Mouse (Mus musculus) limb, embryonic 15.5 days (tissue): ENCODE results near the gene Dkc1. TPM values are rescaled to one million over a fixed set of nuclear protein-coding genes. Genes with fewer than 3 reads are reported as not detected.

Experiments
- ATAC-seq: fragments of 200-750 bp; cut with Nextera tagmentation; 2 replicates; pipeline ENCODE4 v1.8.0; 2017; ENCODE audit warnings: low read depth, moderate TSS enrichment; ENCODE audit not compliant: insufficient number of reproducible peaks, low FRiP score, low TSS enrichment
- H3K27ac ChIP-seq: fragments of 300-500 bp; sonication (generic); 2 replicates; pipeline ENCODE4 v1.5.1; 2015; ENCODE audit warnings: moderate library complexity, mild to moderate bottlenecking, inconsistent platforms
- H3K27me3 ChIP-seq: fragments of 300-500 bp; sonication (generic); 2 replicates; pipeline ENCODE4 v1.6.1; 2015; ENCODE audit warnings: inconsistent platforms
- H3K36me3 ChIP-seq: fragments of 300-500 bp; sonication (generic); 2 replicates; pipeline ENCODE4 v1.6.1; 2015; ENCODE audit warnings: inconsistent platforms
- H3K4me1 ChIP-seq: fragments of 300-500 bp; sonication (generic); 2 replicates; pipeline ENCODE4 v1.6.1; 2015; ENCODE audit warnings: inconsistent platforms
- H3K4me2 ChIP-seq: fragments of 300-500 bp; sonication (generic); 2 replicates; pipeline ENCODE4 v1.6.1; 2015; ENCODE audit warnings: mild to moderate bottlenecking, inconsistent platforms
- H3K4me3 ChIP-seq: fragments of 300-500 bp; sonication (generic); 2 replicates; pipeline ENCODE4 v1.5.1; 2015; ENCODE audit warnings: mild to moderate bottlenecking, inconsistent platforms
- H3K9ac ChIP-seq: fragments of 300-500 bp; sonication (generic); 2 replicates; pipeline ENCODE4 v1.6.1; 2015; ENCODE audit warnings: inconsistent platforms
- H3K9me3 ChIP-seq: fragments of 300-500 bp; sonication (generic); 2 replicates; pipeline ENCODE4 v1.6.1; 2016; ENCODE audit warnings: inconsistent platforms
- WGBS: fragments of 180-500 bp; shearing (Covaris S2); methylation state at CpG from one replicate; pipeline ENCODE4 v1.1.7; 2015; 5-methylcytosine and 5-hydroxymethylcytosine counted together
- polyA plus RNA-seq: library from polyadenylated mRNA; unstranded; fragments of >200 nt; fragmentation: Nextera tagmentation; extraction: Ambion mirVana; gene quantifications from 2 replicates; pipeline ENCODE4 v1.2.1, GENCODE M21; 2015

The Dkc1 gene
- polyA plus RNA-seq, 1 experiment from 2014 or later, result 118 TPM

DNA sequence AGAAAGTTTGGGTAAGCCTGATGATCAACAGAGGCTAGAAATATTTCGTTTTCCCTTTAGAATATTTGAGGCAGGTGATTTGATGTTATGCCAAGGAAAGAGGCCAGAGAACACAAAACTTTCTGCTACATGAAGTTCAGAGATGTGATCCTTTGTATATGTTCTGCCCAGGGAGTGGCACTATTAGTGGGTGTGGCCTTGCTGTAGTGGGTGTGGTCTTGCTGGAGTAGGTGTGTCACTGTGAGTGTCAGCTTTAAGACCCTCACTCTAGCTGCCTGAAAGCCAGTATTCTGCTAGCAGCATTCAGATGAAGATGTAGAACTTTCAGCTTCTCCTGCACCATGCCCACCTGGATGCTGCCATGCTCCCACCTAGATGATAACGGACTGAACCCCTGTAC, 54.6 kb downstream of the Dkc1 start:
- H3K4me3 ChIP-seq, result no peak overlapping the region
- H3K27me3 ChIP-seq, result no peaks in the 10 kb centered on the region
- H3K4me1 ChIP-seq, result no peaks in the 10 kb centered on the region
- ATAC-seq, result no peak
- H3K9ac ChIP-seq, result no peak overlapping the region
- H3K4me2 ChIP-seq, result no peak overlapping the region
- no peaks in the 10 kb centered on the region for H3K9me3 ChIP-seq
- H3K27ac ChIP-seq, result no peak overlapping the region
- 78% methylated on average over 2 of the region's 2 CpGs for WGBS
- H3K36me3 ChIP-seq, result no peaks in the 10 kb centered on the region

- Histone ChIP-seq H3K4me2 (no peak overlapping the region), H3K9ac (no peak overlapping the region), H3K36me3 (no peaks in the 10 kb centered on the region), H3K27ac (no peak overlapping the region), H3K4me3 (no peak overlapping the region), H3K4me1 (no peaks in the 10 kb centered on the region), H3K27me3 (no peaks in the 10 kb centered on the region), H3K9me3 (no peaks in the 10 kb centered on the region)
- 57% methylated on average over 1 of the region's 1 CpGs for WGBS
- no peak for ATAC-seq
These were observed 56.6 kb downstream of the Dkc1 start for GRCm38 (mm10) chrX:75152249-75152648.

- H3K9me3 ChIP-seq, result no peaks in the 10 kb centered on the region
- peak overlapping the region; percentile 42 for H3K4me3 ChIP-seq
- no peak for ATAC-seq
- H3K4me1 ChIP-seq, result no peaks in the 10 kb centered on the region
- H3K9ac ChIP-seq, result no peak overlapping the region
- no peaks in the 10 kb centered on the region for H3K27me3 ChIP-seq
- WGBS, result 18% methylated on average over 40 of the region's 49 CpGs
- H3K36me3 ChIP-seq, result no peaks in the 10 kb centered on the region
- H3K4me2 ChIP-seq, result peak overlapping the region; percentile 57
- no peak overlapping the region for H3K27ac ChIP-seq
These were observed 60.1 kb downstream of the Dkc1 start for GRCm38 (mm10) chrX:75155576-75156243.

Other genes with a start within 250 kb of the Dkc1 start
- 3.5 and 3.7 TPM in 2 replicates for gene Gab3, start 10.4 kb upstream of the Dkc1 start, polyA plus RNA-seq
- gene Mpp1, start 35.2 kb downstream of the Dkc1 start, polyA plus RNA-seq, result 52.6 and 57.0 TPM in 2 replicates
- gene Smim9, start 67.9 kb downstream of the Dkc1 start, polyA plus RNA-seq, result not detected in 2 replicates